Mouse (Mus musculus) telencephalon, adult 2 months (tissue): ENCODE data around the gene Rab17.

Source experiments
- DNase-seq: peaks from one replicate; pipeline ENCODE4 v3.0.0-alpha.2; 2011; ENCODE audit warnings: low read depth, low spot score

Gene Rab17

DNA sequence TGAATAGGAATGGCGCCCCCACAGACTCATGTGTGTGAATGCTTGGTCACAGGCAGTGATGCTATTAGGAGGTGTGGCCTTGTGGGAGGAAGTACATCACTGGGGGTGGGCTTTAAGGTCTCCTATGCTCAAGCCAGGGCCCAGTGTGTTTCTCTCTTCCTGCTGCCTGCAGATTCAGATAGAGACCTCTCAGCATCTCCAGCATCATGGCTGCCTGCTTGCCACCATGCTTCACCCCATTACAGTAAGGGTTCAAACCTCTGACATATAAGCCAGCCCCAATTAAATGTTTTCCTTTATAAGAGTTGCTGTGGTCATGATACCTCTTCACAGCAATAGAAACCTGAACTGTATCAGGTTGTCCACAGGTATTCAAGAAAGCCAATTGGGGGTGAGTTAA lies 26.5 kb upstream of the Rab17 start:
- no peak for DNase-seq

DNA sequence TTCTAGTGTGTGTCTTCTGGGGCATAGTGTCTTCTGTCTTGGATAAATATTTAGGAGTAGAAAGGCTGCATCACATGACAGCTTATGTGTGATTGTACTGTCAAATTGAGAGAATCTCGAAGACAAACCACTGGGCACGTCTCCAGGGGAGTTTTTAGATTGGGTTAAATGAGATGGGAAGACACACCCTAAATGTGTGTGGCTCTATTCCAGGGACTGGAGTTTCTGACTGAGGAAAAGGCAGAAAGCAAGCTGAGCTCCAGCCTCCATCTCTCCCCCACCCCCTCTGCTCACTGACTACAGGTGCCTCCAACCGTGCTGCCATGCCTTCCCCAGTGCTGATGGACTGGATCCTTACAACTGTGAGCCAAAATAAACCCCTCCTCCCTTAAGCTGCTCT lies 11.9 kb upstream of the Rab17 start:
- DNase-seq = no peak

DNA sequence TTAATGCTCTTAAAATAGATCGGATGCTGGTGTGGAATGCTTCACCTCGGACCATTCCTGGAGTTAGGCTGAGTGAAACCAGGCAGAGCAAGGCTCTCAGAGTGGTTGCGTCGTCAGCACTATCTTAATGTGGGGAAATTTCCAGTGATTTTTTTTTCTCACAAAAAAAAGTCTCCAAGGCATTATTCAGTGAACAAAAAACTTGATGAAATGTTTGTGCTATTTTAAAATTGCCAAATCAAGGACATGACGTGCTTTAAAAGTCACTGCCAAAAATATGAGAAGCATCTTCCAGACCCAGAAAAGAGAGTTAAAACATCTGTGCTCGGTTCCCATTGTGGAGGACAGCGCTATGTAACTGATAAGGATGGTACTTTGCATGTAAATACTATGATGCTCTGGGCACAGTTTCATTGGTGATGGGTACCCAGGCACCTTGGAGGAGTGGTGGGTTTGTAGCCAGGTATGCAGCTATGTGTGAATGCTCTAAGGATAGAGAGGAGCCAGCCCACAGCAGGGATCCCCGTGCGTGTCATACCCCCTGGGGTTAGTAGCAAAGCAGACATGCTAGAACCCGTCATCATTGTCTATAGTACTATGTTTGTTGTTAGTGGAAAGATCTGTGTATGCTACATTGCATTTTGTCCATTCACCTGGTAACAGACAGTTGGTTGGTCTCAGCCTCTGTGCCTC lies 11.3 kb upstream of the Rab17 start:
- peak; percentile 79 for DNase-seq

DNA sequence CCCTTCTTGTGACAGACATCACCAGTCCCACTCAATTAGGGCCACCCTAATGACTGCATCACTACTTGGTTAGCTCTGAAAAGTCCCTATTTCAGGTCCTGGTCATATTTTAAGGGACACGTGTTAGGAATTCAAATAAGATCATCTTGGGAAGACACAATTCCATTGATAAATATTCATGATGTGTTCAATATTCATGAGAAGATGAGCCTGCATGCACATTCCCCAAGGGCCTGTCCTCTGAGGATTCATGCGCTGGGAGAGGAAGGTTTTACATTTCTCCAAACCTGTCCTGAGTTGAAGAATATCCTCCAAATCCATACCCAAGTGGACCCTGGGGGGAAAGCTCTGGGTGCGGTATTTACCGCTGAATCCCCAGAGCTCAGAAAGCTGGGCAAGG lies 6.5 kb upstream of the Rab17 start:
- DNase-seq = no peak

DNA sequence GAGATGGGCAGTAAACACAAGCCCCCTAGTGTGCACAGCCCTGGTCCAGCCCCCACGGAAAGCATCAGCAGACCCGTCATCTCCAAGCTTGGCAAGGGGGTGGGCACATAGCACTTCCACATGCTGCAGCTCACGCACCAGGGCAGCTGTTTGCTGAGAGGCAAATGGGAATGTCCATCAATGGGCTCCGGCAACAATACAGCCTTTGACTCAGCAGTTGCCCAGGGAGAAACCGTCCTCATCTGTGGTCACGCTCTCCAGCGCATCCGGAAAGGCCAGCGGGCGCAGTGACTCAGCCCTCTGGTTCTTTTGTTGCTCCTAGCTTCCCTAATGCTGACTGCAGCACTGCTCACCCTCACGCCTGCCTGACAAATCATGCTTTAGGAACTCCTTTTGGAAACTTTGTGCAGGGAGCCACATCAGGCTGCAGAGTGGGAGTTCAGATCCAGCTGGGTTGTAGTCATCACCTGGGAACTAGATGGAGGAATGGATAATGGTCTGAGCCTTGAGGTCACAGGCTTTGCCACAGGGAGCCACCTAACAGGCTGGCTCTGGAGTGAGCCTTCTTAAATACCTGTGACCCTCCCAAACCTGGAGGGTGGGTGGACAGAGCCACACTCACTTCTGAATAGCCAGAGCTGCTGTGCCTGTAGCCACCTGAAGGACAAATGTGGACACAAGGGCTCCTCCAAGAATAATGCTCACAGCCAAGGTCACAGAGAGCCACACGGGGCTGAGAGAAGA lies 5.6 kb upstream of the Rab17 start:
- no peak for DNase-seq

DNA sequence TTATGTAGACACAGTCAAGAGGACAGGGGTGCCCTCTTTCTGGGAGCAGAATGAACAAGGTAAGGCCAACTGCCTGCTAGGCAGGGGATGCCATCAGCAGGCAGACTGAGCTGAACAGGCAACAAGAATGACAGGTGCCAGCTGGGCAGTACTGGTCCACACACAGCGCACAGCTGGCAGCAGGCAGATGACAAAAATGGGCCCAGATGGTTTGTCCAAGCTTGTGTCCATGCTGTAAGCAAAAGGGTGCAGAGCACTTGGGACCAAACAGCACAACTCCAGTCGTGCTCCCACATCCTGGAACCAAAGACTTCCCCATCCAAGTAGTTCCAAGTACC lies 4.1 kb upstream of the Rab17 start:
- no peak for DNase-seq

DNA sequence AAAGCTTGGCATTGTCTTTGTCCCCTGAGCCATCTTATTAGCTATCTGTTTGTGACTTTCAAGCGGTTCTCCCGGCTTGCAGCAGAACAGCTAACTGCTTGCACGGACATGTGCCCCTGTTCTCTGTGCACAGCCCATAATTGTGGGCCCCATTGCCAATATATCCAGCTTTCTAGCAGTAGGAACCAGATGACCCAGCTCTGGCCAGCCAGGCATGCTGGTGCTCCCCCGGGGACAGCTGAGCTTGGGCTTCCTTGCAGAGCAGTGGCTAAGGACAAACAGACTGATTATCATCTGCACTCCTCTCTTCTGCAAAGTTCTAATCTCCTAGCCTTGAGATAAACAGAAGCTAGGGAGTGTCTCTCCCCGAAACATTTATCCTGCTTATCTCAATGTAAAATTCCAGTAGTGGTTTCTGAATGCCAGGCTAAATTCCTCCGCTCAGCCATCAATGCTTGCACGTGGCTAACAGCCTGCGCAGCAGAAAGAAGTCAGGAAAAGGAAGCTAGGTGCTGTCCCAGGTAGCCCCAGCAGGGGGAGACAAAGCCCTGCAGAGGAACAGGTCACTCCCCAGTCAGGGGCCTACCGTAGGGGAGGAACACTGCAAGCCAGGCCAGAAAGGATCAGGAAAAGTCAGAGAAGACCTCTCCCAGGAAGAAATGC lies 3.6 kb upstream of the Rab17 start:
- no peak for DNase-seq

DNA sequence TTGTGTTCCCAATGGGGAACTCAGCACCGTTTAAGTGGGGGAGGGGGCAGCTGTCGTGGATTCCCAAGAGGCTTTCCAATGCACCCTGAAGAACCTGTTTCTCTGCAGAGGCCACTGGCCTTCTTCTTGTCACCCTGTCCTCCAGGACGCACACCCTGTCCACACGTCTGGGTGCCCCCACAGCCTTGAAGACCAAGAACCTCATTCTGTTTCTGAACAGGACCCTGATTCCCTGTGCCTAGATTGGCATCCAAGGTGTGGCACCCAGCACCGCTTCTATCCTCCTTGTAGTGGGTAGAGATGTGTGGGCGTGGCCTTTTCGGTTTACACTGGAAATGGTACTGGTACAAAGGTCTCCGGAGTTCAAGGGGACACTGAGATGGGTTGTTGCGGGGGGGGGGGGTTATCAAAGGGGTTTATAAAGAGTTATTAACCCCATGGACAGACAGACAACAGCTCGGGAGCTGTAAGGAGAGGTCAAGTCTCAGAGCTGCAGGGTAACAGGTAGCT lies 475 bp upstream of the Rab17 start:
- no peak for DNase-seq

DNA sequence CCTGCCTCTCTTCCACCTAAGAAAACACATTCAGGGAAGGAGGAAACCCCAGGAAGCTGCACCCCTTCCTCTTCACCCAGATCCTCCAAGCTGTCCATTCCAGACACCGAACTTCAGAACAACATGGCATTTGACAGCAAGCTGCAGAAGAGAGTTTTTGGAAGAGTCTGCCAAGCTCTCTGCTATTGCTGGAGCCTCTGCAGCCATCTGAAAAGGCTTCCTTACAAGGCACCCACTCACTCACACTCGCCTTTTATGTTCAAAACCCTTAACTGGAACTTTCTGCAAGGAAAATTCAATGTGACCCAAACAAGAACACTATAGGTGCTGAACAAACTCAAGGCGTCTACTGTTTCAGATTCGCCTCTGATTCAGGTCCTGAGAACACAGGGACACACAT lies 812 bp downstream of the Rab17 start:
- DNase-seq = no peak

DNA sequence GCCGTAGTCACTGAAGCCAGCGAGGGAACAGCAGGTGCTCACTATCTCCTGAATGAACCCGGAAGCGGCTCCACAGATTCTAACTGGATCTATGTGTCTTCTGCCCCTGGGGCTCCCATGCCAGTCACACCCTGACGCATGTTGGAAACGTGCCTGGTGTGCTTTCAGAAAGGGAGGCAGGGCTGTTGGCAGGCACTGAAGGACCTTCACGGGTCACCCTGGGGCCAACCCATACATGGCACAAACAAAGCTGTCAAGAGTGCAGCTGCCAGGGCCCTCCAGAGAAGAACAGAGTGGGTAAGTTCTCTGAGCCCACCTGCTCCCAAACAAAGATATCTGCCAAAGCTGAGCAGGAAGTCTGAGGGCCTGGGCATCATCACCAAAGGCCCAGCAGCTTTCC lies 1.9 kb downstream of the Rab17 start:
- DNase-seq = no peak

DNA sequence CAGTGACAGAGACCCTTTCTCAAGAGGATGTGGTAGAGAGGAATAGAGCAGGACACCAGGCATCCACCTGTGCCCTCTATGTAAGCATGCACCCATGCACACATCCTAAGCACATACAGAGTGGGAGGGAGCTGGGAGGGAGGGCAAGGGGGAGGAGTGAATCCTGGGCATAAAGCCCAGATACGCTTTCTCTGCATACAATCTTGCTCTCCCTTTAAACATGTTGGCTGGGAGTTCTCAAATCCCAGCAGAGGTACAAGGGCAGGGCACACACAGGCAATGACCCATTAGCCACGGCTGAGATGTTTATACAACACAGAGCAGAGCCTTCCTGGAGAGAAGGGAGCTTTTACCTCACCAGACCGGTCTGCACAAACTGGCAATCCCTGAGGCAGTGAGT lies 6.5 kb downstream of the Rab17 start:
- DNase-seq = no peak

DNA sequence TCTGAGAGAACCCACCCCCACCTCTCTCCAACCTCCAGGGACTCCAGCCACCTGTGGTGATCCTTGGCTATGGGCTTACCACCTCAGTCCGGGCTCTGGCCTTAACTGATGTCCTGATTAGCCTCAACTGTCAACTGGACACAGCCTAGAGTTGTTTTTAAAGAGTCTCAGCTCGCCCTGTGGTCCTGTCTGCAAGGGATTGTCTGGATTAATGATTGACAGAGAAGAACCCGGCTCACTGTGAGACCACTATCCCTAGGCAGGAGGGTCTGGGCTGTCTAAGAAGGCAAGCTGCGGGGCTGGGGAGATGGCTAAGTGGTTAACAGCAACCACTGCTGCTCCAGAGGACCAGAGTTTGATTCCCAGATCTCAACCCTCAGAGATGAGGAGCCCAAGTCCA lies 6.9 kb downstream of the Rab17 start:
- no peak for DNase-seq

DNA sequence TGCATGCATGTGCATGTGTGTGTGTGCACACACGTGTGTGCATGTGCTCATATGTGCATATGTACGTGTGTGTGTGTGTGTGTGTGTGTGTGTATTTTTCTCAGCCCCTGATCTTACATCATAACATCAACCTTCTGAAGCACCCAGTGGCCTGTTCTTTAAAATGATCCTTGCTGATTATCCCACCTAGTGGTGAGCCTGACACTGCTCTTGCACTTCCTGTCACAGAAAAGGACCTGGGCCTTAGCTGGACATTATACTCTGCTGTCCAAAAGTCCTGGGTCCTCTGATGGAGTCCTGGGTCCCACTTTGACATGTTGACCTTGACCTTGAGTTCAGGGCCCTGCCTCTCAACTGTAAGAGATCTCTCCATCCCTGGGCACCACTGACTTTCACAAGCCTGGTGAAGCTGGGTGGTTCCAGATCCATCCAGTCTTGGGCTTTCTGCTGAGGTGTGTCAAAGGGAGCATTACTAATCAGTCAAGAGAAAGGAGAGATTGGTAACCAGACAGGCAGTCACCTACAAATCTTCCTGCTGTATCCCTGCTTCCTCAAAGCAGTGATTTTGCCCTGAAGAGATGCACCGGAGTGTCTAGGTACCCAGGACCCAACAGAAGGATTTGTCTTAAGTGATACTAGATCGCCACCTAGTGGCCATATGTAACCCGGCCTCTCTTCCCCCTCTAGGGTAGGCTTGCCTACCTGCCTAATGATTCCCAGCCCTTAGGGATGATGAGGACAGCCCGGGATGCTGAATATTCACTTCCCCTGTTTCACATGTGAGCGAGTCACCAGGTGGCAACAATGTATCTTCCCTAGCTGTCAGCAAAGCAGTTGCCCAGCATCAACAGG lies 13.0 kb downstream of the Rab17 start:
- DNase-seq = no peak

DNA sequence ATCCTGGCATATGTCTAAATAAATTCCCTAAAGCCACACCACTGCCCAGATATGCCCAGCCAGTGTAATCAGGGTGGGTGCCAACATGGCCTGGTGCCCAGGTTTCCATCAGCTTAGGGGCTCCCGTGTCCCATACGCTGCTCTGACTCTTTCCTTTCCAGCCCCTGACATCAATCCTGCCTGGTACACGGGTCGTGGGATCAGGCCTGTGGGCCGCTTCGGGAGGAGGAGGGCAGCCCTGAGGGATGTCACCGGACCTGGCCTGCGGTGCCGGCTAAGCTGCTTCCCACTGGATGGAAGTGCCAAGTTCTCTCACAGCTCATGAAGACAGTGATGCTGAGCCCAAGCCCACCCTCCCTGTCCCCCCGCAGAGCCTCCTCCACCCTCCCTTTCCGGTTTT lies 15.8 kb downstream of the Rab17 start:
- no peak for DNase-seq

DNA sequence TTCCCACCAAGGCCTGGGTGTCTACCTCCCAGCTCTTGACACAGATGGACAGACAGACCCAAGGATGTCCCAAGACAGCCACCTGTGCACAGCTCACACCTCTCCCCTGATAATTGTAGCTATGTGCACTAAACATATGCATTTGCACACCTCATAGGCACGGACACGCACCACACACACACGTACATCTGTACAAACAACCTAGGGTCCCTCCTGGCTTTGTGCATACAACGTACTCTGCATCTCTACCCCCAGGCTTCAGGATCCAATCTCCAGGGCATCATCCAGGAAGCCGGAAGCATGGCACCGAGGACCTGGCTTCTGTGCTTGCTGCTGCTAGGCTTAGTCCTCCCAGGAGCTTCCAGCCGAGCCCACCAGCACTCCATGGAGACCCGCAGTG lies 16.7 kb downstream of the Rab17 start, which contains the start of gene Prlh:
TSS of gene Prlh (plus strand) at position 301 of the 400 bp plus-strand sequence.
- DNase-seq = no peak

DNA sequence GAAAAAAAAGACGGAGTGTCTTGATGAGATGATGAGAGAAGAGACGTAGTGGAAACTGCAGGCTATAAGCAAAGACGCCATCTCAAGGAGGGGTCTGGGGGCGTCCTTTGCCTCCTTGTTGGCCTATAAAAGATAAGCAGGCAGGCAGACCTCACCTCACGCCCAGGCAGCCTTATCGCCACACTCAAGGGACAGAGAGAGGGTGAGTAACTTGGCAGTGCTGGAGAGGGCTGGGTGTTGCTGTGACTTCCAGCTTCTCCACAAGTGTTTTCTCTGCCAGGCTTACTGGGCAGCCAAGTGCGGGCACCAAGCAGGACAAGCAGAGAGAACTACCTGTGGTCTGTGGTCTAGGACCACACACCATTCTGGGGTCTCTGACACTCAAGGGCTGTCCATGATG lies 17.8 kb downstream of the Rab17 start:
- DNase-seq = no peak

DNA sequence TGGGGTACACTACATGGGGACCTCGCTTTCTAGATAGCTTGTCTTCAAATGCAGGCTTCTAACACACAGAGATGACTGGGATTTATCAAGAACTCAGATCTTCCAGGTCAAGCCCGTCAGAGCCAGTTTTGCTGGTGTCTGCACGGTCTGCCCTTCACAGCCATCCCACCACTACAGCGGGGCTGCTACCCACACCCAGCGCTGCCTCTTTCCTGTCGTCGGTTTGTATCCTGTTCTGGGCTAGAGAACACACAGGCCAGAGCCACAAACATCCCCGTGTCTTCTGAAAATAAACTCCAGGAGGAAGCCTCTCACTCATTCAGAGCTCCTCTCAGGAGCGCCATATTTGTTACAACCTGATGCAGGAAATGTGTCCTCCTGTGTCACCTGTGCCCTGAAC lies 20.2 kb downstream of the Rab17 start:
- no peak for DNase-seq

DNA sequence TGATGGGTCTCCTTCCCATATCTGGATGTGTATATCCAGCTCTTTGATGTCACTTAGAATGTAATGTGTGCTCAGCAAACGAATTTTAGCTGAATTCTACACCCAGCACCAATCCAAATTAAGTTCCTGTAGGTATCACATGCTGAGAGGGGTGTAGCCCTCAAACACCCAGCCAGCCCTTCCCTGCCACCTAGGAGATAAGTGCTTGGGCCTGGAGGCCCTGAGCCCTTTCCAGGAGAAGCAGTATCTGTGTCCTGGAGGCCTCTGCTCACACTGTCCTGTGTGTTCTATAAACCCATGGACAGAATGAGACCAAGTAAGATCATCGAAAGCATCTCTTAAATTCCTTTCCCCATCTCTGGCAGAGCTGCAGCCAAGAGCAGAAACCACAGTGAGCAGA lies 22.2 kb downstream of the Rab17 start:
- DNase-seq = no peak

DNA sequence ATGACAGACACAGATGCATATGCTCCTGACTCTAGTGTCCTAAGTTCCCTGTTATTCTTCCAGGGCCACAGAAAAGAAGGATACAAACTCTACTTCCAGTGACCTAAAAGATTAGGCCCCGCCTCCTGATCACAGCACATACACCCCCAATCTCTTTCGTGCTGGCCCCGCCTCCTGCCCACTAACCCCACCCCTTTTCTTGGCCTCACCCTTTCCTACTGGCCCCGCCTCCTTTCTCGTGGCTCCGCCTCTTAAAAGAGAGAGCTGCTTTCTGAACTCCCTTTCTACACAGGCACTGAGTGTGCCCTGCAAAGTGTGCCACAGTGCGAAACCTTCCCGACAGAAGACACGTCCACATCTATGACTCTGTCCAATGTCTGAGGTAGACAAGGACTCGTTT lies 24.3 kb downstream of the Rab17 start:
- DNase-seq = no peak

DNA sequence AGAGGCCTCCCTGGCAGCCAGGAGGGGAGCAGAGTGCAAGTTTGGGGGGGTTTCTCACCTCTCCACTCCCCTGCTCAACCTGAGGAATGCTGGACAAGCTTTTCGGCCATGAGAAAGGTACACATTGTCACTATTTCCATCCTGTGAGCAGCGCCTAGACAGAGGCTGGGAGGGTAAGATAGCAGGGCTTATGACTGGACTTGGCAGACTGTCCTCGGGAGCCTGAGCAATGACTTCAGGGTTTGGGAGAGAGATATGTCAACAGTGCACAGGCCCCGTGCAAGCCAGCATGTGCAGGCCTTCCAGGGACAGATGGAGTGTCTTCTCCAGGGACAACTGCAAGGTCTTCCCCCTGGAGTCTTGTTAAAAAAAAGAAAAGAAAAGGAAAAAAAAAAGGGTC lies 29.5 kb downstream of the Rab17 start:
- DNase-seq = no peak

DNA sequence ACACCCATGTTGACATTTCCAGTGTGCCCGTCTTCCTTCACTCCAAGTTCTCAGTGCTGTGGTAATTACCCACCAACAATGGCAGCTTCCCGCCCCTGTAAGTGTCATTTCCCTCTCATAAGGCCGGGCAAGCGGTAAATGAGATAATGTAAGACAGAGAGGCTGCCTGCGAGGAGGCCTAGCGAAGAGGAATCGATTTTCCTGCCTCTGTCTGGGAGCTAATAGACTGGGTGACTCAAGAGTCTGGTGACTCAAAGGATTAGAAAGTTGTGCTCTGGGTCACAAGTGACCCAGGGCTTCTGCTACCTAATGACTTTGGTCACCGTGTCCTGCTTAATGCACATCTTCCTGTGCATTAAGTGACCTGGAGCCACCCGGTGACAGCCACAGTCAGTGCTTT lies 32.5 kb downstream of the Rab17 start:
- DNase-seq = no peak

DNA sequence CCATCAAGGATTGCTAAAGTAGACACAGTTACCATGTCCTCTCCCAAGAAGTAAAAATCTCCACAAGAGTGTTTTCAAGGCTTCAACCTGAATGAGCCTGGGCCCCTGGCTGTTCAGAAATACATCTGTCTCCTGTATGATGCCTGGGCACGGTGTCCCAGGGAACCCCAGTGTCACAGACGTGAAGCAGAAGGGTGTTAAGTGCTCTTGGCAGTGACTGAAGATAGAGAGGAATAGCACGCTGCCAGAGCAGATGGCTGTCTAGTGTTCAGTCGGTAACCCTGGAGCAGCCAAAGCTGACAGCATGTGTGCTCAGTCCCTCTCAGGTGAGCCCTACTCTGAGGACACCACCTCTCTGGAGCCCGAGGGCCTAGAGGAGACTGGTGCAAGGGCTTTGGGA lies 36.5 kb downstream of the Rab17 start:
- DNase-seq = no peak
